Mouse (Mus musculus): Measurements from ENCODE around the gene Wfdc6a.
"Not testable (repeated sequence)": the region's sequence is repeated elsewhere in the genome, so short reads cannot be mapped to it uniquely, and the experiment has no call there.

Gene Wfdc6a

GRCm38 (mm10) chr2:164585025-164585725, at the start of gene Wfdc6a:
Gene Wfdc6a, minus strand, starts transcription at chr2:164585447.
- not testable (repeated sequence) for DNase-seq

GRCm38 (mm10) chr2:164621775-164622174, 36.5 kb upstream of the Wfdc6a start:
- no peak for DNase-seq

DNA sequence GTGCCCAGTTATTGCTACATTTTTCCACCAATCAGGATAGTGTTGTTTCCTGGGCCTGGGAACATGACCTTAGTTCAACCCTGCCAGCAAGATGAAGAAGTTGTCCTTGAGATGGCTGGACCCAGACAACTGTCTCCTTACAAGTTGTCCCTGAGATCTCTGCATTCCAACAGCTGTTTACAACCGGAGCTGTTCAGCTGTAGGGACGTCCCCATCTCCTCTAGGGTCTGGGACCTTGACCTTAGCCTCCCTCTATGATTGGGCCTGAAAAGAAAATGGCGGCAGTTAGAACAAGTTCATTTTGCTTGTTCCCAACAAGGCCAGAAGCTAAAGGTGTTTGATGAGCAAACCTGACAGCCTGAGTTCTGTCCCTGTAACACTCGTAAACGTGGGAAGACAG, 33.8 kb upstream of the Wfdc6a start:
- no peak for DNase-seq

- DNase-seq: no peak
Measured at GRCm38 (mm10) chr2:164615386-164615785, 30.1 kb upstream of the Wfdc6a start.

- not testable (repeated sequence) for DNase-seq
Measured at GRCm38 (mm10) chr2:164613471-164613870, 28.2 kb upstream of the Wfdc6a start, which contains the start of the genes Wfdc6b and Wfdc8. Gene Wfdc6b, plus strand, starts transcription at chr2:164613522. Gene Wfdc8, minus strand, starts transcription at chr2:164613626.

GRCm38 (mm10) chr2:164608781-164609180, 23.5 kb upstream of the Wfdc6a start:
- DNase-seq: no peak

DNA sequence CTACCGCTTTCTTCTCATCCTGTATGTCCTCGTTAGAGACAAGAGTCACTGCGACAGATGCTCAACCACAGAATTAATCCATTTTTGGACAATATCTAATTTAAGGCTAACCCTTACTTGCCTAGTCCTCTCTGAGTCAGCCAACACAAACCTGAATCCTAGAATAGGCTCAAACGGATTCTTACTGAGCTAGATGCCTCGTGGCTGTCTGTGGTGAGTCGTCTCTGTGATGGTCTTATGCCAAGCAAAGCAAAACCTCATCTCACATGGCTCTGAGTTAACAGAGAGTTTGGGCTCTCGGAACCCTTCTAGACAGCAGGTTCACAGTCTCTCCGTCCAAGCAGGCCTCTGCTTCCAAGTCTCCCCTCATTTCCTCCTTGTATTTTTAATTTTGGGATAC, 19.2 kb upstream of the Wfdc6a start:
- no peak for DNase-seq

GRCm38 (mm10) chr2:164603482-164603881, 18.2 kb upstream of the Wfdc6a start:
- DNase-seq: no peak

GRCm38 (mm10) chr2:164600179-164600578, 14.9 kb upstream of the Wfdc6a start:
- DNase-seq: no peak

GRCm38 (mm10) chr2:164593494-164593893, 8.2 kb upstream of the Wfdc6a start, which contains the start of gene Eppin:
Gene Eppin, minus strand, starts transcription at chr2:164593594.
- no peak for DNase-seq

- DNase-seq: peak in 1 of 2 experiments; percentile 7
Measured at GRCm38 (mm10) chr2:164592014-164592413, 6.8 kb upstream of the Wfdc6a start.

DNA sequence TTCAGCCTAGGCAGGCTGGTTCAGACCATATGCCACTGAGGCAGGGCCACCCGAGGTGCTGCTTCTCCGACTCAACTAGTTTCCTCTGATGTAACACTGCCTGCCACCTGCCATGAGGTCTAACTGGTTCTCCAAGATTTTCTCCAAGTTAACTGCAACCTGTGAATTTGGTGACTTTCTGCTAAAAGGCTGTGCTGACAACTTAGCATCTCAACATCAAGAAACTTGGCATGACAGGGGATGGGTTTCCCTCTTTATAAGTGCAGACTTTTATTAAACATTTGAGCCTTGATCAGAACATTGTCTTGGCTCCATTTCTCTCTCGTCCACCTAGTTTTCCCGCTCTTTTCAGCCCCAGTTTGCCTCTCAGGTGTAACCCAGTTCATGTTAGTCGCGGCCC, 11.9 kb downstream of the Wfdc6a start, which contains the start of gene Spint3:
Gene Spint3 (minus strand): TSS at position 101 of the 400 bp plus-strand sequence.
- DNase-seq: not testable (repeated sequence)

DNA sequence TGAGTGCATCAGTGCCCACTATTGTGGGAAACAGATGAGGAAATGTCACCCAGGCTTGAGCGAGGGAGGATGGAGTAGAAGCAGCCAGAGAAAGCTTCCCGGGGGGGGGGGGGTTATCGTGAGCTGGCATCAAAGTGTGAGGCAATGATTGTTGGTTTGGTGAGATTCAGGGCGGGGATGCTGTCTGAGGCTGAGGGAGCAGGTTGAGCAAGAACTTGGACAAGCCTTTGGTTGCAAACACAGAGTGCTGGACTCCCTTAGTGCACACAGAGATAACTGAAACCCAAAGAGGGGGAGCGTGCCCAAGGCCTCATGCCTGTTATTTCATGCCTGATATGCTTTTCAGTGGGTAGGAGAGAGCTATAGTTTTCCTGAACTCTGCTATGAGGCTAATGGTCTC, 17.8 kb downstream of the Wfdc6a start:
- DNase-seq: no peak

DNA sequence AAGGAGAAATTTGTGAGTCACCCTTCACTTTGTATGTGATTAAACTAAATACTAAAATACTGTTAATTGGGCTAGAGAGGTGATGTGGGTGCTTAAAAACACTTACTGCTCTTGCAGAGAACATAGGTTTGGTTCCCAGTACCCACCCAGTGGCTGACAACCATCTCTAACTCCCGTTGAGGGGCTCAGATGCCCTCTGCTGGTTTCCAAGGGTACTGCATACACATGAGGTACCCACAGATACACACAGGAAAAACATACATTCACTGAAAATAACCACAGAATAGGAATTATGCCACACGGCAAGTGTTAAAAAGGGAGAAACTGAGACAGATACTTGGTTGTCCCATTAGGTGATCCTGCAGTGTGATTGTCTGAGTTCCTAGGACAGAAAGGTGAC, 18.2 kb downstream of the Wfdc6a start:
- no peak for DNase-seq

DNA sequence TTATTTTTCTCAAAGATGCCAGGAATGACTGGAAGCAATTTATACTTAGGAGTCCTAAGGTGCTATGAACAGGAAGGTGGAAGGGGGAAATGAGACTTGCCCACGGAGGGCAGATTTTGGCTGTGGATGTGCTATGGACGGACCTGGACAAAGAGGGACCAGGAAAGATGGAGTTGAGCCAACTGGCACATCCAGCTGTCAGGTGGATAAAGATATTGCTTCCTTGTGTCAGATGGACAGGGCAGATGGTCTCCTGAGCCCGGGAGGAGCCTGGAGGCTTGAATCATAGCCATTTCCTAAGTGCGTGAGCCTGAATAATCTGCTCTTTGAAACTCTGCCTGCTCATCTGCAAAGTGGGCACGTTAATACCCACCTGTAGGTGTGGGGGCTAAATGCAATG, 20.9 kb downstream of the Wfdc6a start:
- DNase-seq: no peak

DNA sequence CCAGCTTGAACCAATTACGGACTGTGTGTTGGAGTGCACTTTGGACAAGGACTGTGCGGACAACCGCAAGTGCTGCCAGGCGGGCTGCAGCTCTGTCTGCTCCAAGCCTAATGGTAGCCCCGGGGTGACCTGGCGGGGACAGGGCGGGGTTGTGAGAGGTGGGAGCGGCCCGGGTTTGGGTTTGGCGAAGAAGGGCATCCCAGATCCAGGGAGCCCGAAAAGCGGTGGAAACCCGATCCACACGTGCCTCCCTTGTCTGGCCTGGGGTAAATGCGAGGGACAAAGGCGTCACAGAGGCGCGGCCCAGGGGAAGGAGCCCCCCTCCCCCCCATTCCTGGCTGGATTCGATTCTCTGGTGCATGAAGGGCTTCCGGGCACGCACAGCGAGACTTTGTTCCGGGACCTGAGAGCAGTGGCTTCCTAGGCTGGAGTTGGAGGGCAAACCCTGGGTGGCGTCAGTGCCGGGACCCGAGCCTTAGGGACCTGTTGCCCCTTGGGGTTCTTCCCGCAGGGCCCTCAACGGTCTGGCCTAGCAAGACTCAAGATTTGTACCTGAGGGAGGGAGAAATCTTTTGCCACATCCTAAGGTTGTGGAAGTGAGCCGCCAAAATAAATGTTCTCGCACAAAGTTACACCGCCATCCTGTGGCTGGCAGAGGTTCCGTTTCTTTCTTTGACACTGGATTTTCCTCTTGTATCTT, 21.8 kb downstream of the Wfdc6a start:
- peak in 1 of 2 experiments; percentile 5 for DNase-seq

- DNase-seq: no peak
Measured at GRCm38 (mm10) chr2:164562391-164563188, 22.7 kb downstream of the Wfdc6a start, which contains the start of gene Wfdc2. Gene Wfdc2, plus strand, starts transcription at chr2:164562413.

DNA sequence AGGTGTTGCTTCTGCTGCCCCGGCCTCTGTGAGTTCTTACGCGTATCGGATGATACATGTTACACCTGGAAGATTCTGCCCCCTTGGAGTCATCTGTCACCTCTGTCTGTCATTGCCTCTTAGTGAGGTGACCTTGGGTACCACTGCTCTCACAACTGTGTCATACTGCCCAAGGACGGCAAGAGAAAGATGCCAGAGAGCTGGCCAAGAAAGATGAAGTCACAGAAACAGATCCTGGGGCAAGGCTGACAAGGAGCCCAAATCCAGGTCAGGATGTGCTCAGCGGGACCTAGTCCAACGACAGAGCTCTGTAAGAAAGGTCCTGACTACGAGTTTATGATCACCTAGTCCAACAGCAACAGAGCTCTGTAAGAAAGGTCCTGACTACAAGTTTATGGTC, 25.1 kb downstream of the Wfdc6a start:
- no peak for DNase-seq

GRCm38 (mm10) chr2:164558991-164559645, 26.1 kb downstream of the Wfdc6a start:
- DNase-seq: no peak

GRCm38 (mm10) chr2:164558426-164558825, 26.8 kb downstream of the Wfdc6a start:
- no peak for DNase-seq

- DNase-seq: no peak
Measured at GRCm38 (mm10) chr2:164551502-164551901, 33.7 kb downstream of the Wfdc6a start.

DNA sequence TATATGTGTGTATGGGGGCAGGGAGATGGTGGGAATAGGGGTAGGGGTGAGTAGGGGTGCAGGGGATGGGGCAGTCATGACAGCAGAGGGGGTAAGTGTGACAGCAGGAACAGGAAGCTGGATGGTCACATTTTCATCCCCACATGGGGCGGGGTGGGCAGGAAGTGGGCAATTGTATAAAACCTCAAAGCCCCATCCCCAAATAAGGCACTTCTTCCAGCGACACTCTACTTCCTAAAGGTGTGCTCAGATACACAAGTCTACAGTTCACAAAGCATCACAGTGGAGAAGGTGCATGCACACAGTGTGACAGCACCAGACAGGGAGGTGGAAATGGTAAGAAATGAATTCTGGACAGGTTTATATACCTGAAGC, 34.4 kb downstream of the Wfdc6a start:
- no peak for DNase-seq

Data from cerebellum, postnatal 36 days (tissue).